Mouse (Mus musculus) heart, adult 2 months (tissue): ENCODE results near the gene Rpl35a.

Experiments used
- CTCF ChIP-seq: fragments of 200-600 bp; IDR thresholded peaks from 2 replicates; pipeline ENCODE4 v1.8.1; 2022; ENCODE audit warnings: antibody characterized with exemption, mild to moderate bottlenecking, moderate library complexity
- EP300 ChIP-seq: fragments of 200-500 bp; IDR thresholded peaks from 2 replicates; pipeline ENCODE4 v1.6.1; 2011; ENCODE audit warnings: low read depth, low read length, control low read depth; ENCODE audit not compliant: insufficient read depth

- TF ChIP-seq CTCF = no peak
- no peak for TF ChIP-seq EP300
Measured at GRCm38 (mm10) chr16:33072871-33073557, 16.8 kb downstream of the Rpl35a start.
